Mouse (Mus musculus) heart, postnatal 0 days (tissue): ENCODE measurements around the gene Emp1. TPM values are rescaled to one million over a fixed set of nuclear protein-coding genes. Genes with fewer than 3 reads are reported as not detected.
A peak's percentile ranks its signal among the peaks of the same experiment; 100 is the strongest.

Experiments
- ATAC-seq: fragments of 200-750 bp; cut with Nextera tagmentation; 2 replicates; pipeline ENCODE4 v1.8.0; 2017; ENCODE audit warnings: low read depth, moderate number of reproducible peaks, moderate library complexity; ENCODE audit not compliant: insufficient read depth
- DNase-seq: peaks from one replicate; pipeline ENCODE4 v3.0.0-alpha.2; 2016; ENCODE audit warnings: low spot score
- H3K27ac ChIP-seq: fragments of 300-500 bp; sonication (generic); 2 replicates; pipeline ENCODE4 v1.5.1; 2014; ENCODE audit warnings: low read depth, mild to moderate bottlenecking
- H3K27me3 ChIP-seq: fragments of 300-500 bp; sonication (generic); 2 replicates; pipeline ENCODE4 v1.6.1; 2014; ENCODE audit warnings: low read length, mixed read lengths; ENCODE audit not compliant: control insufficient read depth, insufficient read depth
- H3K36me3 ChIP-seq: fragments of 300-500 bp; sonication (generic); replicated peaks from 2 replicates; pipeline ENCODE4 v1.6.1; 2014; ENCODE audit warnings: low read length, mixed read lengths; ENCODE audit not compliant: control insufficient read depth, insufficient read depth
- H3K4me1 ChIP-seq: fragments of 300-500 bp; sonication (generic); 2 replicates; pipeline ENCODE4 v1.6.1; 2014; ENCODE audit warnings: antibody characterized with exemption; ENCODE audit not compliant: control insufficient read depth, insufficient read depth
- H3K4me2 ChIP-seq: fragments of 300-500 bp; sonication (generic); 2 replicates; pipeline ENCODE4 v1.6.1; 2014; ENCODE audit warnings: low read depth, mild to moderate bottlenecking, low read length, moderate library complexity
- H3K4me3 ChIP-seq: fragments of 300-500 bp; sonication (generic); 2 replicates; pipeline ENCODE4 v1.5.1; 2014; ENCODE audit warnings: low read depth, low read length
- H3K9ac ChIP-seq: fragments of 300-500 bp; sonication (generic); replicated peaks from 2 replicates; pipeline ENCODE4 v1.6.1; 2014; ENCODE audit warnings: low read depth, low read length, mixed read lengths
- H3K9me3 ChIP-seq: fragments of 300-500 bp; sonication (generic); replicated peaks from 2 replicates; pipeline ENCODE4 v1.6.1; 2016; ENCODE audit warnings: low read length; ENCODE audit not compliant: control insufficient read depth
- CTCF ChIP-seq: IDR thresholded peaks from 2 replicates; pipeline ENCODE4 v1.5.1; 2016; ENCODE audit warnings: antibody characterized with exemption, control low read depth, low read depth
- EP300 ChIP-seq: IDR thresholded peaks from 2 replicates; pipeline ENCODE4 v1.6.1; 2016; ENCODE audit warnings: antibody characterized with exemption, low read depth
- WGBS: fragments of 180-500 bp; shearing (Covaris S2); extraction: QIAGEN DNeasy Blood & Tissue Kit; methylation state at CpG from one replicate; pipeline ENCODE4 v1.1.7; 2014; 5-methylcytosine and 5-hydroxymethylcytosine counted together
- polyA plus RNA-seq: library from polyadenylated mRNA; unstranded; fragments of >200 nt; fragmentation: Nextera tagmentation; extraction: Ambion mirVana; gene quantifications from 2 replicates; pipeline ENCODE4 v1.2.1, GENCODE M21; 2015
- total RNA-seq: library from RNA; depleted of rRNA; stranded (reverse); fragments of >200 nt; gene quantifications from 2 replicates; pipeline ENCODE4 v1.2.3, GENCODE M21; 2014; ENCODE audit warnings: low replicate concordance

The Emp1 gene
- total and polyA plus RNA-seq, 2 experiments from 2014 or later: 45.0 to 674 TPM

DNA sequence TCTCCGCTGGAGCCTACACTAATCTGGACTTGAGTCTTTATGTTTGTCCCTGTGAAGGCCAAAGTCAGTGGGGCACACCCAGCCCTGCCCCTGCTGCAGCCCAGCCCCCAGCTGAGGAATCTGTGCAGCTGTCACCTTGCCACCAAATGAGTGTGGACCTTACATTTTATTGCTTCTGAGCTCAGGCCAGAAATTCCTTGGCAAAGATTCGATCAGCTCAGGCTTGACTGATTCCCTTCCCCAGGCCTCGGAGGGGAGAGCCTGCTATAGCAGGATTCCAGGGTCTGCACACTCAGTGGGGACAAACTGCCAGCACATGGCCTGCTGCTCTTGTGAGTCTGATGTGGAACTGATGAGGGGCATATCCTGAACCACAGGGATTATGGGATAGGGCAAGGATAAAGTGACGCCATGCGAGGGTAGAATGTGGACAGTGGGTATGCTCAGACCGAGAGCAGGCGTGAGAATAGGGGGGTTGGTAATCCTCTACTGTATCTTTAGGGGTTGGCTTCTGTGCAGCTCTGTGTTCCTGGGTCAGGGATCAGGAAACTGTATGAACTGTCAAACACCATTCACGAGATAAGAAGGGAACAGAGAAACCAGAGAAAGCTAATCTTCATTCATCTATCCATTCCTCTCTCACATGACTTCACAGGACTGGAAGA is 10.6 kb upstream of the Emp1 start:
- Histone ChIP-seq H3K27me3 (no peaks in the 10 kb centered on the region), H3K36me3 (no peaks in the 10 kb centered on the region), H3K9ac (no peak overlapping the region), H3K4me3 (no peak overlapping the region), H3K27ac (no peak overlapping the region), H3K4me2 (no peak overlapping the region), H3K4me1 (peaks cover 7% of the 10 kb centered on the region; the same call in 1 of the 2 replicates), H3K9me3 (no peaks in the 10 kb centered on the region)
- peak; percentile 33; the same call in 1 of the 2 replicates for ATAC-seq
- no peak for TF ChIP-seq EP300
- no peak for TF ChIP-seq CTCF
- DNase-seq: no peak
- WGBS: 50% methylated on average over 8 of the region's 8 CpGs

DNA sequence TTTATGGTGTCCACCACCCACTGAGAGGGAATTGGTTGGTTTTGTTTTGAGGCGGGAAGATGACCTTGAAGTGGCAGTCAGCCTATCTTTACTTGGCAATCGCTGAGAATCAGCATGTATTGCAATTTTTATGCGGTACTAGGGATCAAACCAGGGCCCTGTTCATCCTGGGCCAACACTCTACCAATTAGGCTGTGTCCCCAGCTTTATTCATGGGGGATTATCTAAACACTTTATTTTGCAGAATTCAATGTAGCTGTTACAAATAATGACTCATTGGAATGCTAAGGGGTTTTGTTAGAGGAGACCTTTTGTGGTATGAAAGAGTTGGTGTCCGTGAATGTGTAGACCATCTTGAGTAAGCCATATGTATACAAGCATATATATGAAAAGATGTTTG is 9.8 kb upstream of the Emp1 start:
- DNase-seq (no peak), ATAC-seq (no peak)
- H3K27ac ChIP-seq: no peak overlapping the region
- H3K9me3 ChIP-seq: no peaks in the 10 kb centered on the region
- WGBS: 79% methylated on average over 4 of the region's 4 CpGs
- peaks cover 7% of the 10 kb centered on the region; the same call in 1 of the 2 replicates for H3K4me1 ChIP-seq
- H3K4me2 ChIP-seq: no peak overlapping the region
- no peak overlapping the region for H3K9ac ChIP-seq
- no peaks in the 10 kb centered on the region for H3K36me3 ChIP-seq
- no peaks in the 10 kb centered on the region for H3K27me3 ChIP-seq
- no peak for TF ChIP-seq EP300
- TF ChIP-seq CTCF: no peak
- no peak overlapping the region for H3K4me3 ChIP-seq

DNA sequence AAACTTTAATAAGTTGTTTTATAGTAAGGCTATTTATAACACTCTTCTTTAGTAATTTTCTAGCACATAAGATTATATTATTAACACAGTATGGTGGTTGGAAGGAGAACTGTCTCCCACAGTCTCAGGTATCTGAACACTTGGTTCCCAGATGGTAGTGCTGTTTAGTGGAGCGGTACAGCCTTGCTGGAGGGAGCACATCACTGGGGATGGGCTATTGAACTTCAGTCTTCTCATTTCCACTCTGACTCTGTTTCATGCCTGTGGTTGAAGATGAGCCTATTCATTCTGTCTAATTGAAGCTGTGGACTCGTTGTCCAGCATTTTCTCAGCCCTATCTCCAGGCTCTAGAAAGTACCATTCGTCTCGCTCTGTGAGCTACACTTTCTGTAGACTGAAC is 7.4 kb upstream of the Emp1 start:
- no peaks in the 10 kb centered on the region for H3K36me3 ChIP-seq
- H3K4me3 ChIP-seq: no peak overlapping the region
- no peak overlapping the region for H3K9ac ChIP-seq
- no peak for TF ChIP-seq EP300
- TF ChIP-seq CTCF: no peak
- DNase-seq: no peak
- no peak overlapping the region for H3K4me2 ChIP-seq
- ATAC-seq: no peak
- H3K4me1 ChIP-seq: peaks cover 7% of the 10 kb centered on the region; the same call in 1 of the 2 replicates
- no peak overlapping the region for H3K27ac ChIP-seq
- 89% methylated on average over 4 of the region's 4 CpGs for WGBS
- no peaks in the 10 kb centered on the region for H3K27me3 ChIP-seq
- no peaks in the 10 kb centered on the region for H3K9me3 ChIP-seq

DNA sequence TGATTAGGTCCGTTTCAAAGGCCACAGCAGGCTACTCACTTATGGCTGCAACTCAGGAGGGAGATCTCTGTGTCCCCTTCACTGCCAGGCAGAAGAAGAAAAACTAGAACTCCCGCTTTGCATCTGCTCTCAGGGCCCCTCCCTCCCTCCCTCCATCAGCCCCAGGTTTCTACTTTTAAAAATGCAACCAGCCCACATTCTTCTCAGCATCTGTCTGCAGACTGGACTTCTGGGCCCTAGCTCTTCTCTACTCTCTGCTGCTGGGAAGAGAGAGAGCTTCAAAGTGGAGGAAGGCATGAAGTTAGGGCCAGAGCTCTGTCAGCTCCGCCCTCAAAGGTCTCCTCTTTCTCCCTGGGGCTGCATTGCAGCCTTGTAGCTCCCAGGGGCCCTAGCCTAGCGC is 2.0 kb upstream of the Emp1 start:
- no peak overlapping the region for H3K27ac ChIP-seq
- 58% methylated on average over 4 of the region's 4 CpGs for WGBS
- H3K4me2 ChIP-seq: no peak overlapping the region
- TF ChIP-seq CTCF: no peak
- TF ChIP-seq EP300: no peak
- DNase-seq (no peak), ATAC-seq (no peak)
- H3K27me3 ChIP-seq: no peaks in the 10 kb centered on the region
- H3K9me3 ChIP-seq: no peaks in the 10 kb centered on the region
- no peaks in the 10 kb centered on the region for H3K36me3 ChIP-seq
- H3K4me1 ChIP-seq: peaks cover 12% of the 10 kb centered on the region; the same call in 1 of the 2 replicates
- H3K4me3 ChIP-seq: no peak overlapping the region
- H3K9ac ChIP-seq: no peak overlapping the region

DNA sequence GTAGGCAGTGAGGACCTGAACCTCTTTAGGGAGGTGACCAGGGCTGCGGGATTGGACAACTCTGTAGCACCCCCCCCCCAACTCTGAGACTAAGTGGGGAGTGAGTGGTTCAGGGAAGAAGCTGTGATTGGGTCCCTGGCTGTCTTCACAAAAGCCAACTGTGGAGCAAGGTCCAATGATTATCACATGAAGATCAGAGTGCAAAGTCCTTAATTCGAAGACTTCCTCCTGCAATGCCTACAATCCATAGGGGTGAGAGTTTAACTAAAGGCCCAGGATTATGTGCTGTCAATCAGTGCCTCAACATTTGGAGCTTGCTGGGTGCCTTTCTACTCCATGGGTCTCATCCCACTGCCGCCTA is 267 bp upstream of the Emp1 start:
- Histone ChIP-seq H3K4me3 (0 out of 2 replicates have a peak overlapping the region, but pooled peaks have one; percentile 63), H3K9me3 (no peaks in the 10 kb centered on the region), H3K4me1 (peaks cover 12% of the 10 kb centered on the region; the same call in 1 of the 2 replicates), H3K27ac (peak overlapping the region; percentile 94), H3K36me3 (no peaks in the 10 kb centered on the region), H3K27me3 (no peaks in the 10 kb centered on the region), H3K4me2 (peak overlapping the region; percentile 53), H3K9ac (no peak overlapping the region)
- TF ChIP-seq EP300 (no peak), CTCF (no peak)
- WGBS: 65% methylated on average over 3 of the region's 3 CpGs
- no peak for DNase-seq
- no peak for ATAC-seq
